Mouse (Mus musculus) kidney, adult 8-10 months (tissue): Measurements from ENCODE around the gene Runx2.
A peak's percentile ranks its signal among the peaks of the same experiment; 100 is the strongest.

Experiments
- DNase-seq, 2 experiments: peaks; one replicate each; pipeline ENCODE4 v3.0.0; 2022

Runx2 gene

DNA sequence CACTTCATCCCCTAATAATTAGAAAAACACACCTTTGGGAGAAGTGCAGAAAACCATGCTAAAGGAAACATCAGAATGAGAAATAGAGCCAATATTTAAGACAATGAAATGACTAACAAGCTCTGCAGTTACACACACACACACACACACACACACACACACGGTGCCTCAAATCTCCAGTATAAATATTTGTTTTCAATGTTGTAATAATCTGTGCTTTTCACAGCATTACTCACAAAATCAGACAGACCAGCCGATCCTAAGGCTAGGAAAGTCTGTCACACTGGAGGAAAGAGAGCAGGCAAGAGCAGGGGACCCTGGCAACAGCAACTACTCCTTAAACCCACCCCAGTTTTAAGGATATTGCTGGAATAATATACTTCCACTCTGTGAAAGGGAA, 196.9 kb downstream of the Runx2 start:
- DNase-seq = no peak

DNA sequence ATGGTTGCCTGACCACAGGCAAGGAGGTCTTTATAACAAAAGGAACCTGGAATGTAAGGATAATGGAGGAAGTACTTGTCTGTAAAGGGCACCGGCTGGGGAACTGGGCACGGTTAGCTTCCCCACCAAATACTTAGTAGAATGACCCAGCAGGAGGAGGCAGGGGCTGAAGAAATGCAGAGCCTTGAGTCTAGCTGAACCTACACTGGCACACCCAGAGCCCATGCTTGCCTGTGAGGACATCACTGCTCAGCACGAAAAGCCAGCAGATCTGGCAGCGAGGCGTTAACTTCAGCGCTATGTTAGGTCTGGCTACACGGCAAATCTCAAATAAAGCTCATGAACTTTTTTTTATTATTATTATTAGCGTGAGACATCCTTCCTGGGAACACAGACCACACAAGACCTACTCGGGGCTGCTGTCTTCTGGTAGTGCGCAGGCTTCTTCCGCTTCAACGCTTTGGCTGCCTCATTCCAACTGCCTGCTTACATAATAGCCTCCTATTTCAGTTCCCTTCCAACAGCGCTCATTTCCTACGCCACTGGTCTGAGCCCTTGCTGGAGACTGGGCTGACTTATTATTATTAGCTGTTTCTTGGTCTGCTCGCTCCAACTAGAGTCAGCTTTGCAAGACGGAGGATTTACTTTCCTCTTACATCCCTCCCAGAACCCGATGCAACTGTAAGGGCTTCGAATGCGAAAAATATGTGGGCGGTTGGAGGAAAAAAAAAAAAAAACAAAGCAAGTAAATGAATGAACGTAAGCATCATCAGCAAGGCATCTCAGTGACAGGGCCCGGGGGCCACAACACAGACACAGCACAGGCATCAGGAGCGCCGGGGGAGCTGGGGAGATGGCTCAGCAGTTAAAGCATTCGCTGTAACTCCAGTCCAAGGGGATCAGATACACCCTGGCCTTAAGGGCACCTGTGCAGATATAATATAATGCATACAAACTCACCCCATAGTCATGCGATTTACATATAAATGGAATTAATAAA, 200.6 kb downstream of the Runx2 start:
- DNase-seq = peak; percentile 34 to 51

DNA sequence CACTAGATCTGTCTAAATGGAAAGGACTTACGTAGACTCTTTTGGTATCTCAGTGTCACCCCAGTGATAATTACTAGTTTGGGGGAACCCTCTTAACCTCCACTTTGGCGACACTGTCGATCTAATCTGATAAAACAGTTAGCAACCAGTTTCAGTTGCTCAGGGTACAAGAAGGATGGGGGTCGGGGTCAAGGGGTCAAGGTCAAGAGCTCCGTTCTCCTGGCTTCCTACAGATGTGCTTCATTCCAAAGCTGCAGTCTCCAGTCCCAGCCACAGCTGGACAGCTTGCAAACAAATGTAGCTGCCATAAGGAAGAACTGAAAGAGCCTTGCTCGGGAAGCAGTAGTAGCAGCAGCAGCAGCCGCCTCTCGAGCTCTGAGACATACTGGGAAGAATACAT, 202.0 kb downstream of the Runx2 start:
- no peak for DNase-seq

DNA sequence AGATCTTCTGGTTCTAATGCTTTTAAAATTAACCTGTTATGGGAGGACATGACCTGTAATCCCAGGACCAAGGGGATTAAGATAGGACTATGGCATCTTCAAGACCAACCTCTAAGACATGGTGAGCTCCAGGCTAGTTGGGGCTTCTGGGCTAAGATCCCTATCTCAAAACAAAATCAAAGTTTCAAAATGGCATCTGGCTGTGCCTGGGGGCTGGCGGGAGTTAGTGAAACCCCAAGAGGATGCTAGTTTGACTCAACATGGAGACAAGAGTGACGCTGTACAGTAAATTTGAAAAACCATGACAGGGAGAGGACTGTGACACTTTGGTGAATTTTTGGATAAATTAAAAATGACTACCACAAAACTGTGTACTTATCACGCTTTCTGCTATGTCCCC, 202.6 kb downstream of the Runx2 start:
- DNase-seq = no peak

DNA sequence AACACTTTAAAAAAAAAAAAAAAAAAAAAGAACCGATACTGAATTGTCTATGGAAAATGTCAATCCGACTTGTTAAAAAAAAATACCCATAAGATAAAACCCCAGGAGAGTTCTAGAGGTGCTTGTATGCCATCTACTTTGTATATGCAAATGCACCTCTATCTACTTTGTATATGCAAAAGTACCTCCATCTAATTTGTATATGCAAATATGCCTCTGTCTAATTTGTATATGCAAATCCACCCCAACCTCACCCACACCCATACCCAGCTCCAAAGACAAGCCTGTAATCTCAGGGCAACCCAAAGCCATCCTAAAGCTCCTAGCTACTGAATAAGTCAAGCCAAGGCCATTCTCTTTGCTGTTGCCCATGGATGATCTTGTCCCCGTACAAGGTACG, 203.1 kb downstream of the Runx2 start:
- no peak for DNase-seq

DNA sequence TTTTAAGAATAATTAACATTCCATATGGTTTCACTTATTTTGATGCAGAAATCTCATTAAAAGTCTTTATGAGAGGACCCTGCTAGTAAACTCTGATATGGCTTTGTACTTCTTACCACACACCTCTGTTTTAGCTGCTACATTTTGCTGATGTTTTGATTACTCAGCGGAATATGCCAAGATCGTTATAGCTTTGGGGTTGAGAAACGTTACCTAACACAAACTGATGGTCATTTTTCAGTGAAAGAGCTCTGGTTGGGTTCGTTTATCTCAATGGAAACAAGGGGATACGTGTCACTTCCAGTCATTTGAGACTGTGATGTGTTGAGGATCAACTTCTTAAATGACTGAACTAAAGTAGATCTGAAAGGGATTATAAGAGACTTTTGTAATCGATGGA, 203.8 kb downstream of the Runx2 start:
- DNase-seq = no peak

DNA sequence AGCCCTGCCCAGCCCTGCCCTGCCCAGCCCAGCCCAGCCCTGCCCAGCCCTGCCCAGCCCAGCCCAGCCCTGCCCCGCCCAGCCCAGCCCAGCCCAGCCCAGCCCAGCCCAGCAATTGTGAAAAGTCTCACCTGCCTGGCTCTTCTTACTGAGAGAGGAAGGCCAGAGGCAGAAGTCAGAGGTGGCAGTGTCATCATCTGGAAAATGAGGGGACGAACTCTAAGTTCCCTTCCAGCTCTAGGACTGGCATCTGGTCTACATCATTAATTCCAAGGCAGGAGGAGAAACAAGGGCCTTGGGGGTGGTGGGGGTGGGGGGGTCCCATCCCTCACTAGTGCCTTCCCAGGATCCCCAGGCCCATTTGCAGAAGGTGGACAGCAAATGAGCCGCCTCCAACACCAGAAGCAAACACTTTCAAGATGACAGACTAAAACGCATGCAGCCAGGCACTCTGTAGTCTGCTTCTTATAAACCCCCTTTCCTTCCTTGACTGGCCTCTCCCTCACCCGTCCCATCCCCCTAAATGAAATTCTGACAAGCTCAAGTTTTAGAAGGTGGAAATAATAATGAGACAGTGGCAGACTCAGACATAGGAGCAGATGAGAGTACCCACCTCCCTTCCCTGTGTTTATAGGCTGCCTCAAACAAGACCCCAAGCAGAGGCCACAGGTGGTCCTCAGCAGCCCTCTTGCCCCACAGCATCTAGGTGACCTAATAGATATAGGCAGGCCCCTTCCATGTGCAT, 204.5 kb downstream of the Runx2 start:
- no peak for DNase-seq

DNA sequence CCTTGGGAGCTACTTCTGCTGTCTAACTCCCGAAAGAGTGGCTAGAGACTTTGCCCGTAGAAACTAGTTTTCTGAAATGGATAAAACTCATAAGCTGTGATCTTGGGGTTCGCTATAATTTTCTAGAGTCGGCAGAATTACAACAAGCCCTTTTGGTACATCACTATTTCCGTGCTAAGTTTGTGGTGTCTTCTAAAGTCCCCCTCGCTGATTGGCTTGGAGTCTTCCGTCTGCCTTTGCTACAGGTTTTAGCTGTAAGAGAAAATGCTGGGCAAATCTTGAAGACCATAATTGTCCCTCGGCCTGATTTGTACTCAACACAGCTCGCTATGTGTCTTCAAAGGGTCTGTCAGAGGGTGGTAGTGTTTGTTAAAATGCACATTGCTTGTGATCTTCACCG, 205.2 kb downstream of the Runx2 start:
- no peak for DNase-seq

DNA sequence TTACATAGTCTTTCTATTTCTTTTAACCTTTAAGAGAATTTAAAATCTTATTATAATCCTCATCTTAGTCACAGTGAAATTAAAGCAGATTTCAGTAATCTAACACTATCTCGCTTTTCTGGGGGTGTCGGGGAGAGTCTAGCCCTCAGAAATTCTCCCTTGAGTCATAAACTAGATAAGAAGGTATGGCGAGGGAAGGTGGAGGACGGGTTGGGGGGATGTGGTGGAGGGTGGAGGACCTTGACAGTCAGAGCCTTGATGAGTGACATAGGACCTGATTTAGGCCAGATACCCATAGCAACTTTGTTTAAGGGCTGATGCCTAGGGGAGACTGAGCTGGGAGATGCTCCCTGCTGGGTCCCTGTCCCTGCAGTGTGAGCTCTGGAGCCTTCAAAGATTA, 205.7 kb downstream of the Runx2 start:
- no peak for DNase-seq

DNA sequence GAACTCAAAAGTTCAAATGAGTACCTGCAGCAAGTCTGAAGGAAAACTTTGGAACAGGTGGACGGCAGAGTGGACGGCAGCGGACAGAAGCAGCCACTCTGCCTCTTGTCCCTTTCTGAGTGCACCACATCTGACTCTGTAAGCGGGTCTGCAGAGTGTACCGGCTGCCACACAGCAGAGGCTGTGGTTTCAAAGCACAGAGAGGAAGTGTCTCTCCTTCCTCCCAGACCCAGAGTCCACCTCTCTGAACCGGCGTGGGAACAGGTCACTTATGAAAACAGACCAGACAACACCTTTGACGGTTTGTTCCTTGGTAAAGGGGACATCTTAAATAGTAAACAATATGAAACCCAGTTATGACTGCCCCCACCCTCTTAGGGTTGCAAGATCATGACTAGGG, 207.2 kb downstream of the Runx2 start:
- no peak for DNase-seq

DNA sequence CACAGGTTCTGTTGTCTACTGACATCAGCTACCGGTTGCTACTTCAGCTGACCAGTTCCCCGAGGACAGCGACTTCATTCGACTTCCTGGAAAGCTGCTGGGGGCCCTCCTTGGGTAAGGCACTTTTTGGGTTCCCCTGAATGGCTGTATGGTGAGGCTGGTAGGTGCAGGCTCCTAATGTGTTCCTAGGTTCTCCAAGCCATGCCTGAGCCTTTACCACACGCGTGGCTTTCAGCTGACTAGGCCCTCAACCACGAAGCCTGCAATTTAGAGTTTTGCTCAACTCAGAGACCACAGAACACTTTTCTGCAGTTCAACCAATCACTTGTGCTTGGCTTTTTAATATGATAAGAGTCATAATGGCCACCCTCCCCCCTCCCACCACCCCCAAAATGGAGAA, 208.4 kb downstream of the Runx2 start:
- DNase-seq = no peak

DNA sequence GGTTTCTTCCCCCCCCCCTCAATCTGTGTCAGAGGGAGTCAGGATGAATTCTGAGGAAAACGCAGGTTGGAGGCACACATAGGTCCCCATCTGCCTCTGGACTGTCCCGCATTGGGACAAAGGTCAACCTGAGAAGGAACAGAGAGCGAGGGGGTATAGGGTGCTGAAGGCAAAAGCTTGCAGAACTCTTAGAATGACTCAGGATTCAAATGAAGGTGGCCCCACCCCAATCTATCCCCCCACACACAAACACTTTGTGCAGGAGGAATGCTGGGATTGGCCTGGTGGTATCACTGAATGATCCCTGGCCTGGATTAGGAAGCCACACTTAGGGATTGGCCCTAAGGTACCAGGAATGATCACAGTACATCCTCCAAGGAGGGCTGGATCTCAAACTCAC, 208.8 kb downstream of the Runx2 start:
- no peak for DNase-seq

DNA sequence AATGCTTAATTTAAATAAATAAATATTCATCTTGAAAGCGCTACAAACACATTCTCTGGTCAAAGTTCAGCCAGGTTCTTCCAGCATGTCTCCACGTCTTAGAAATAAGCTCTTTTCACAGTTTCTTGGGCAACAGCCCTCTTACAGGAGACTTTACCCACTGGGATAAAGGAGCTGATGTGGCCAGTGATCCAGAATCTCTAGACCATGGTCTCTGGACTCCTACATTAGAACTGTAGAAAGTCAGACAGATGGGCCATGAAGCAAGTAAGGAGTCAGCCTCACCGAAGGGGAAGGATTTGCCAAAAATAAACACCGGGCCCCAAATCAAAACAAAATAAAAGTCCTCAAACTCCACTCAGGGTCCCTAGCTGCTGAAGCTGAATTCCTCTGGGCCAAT, 211.4 kb downstream of the Runx2 start:
- DNase-seq = no peak

DNA sequence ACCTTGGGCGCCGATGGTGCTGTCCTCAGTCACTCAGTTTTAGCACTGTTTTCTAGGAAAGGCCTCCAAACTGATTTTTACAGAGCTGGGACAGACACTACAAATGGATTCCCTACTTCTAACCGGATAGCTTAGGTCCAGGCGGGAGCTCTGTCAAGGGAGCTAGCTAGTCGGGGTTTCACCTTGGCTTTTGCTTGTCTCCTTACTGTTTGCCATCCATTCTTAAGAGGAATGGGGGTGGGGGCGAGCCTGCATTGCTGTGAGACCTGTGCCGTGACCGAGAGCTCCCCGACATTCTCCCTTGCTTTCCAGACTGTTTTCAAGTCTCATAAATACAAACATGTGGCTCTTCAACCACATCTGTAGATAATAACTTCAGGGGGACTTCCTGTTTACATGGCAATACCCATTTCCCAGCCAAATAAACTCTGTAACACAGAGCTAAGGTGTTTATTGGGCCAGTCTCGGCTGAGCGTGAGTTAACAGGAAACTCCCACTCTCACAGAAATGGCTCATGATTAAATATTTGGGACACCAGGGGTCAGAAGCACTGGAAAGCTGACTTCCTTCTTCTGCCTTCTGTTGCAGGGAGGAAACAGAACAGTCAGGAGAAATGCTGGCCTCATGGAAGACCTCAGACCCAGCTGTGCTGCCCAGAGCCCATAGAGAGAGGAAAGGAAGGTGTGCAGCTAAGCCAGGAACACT, 213.1 kb downstream of the Runx2 start:
- no peak for DNase-seq

DNA sequence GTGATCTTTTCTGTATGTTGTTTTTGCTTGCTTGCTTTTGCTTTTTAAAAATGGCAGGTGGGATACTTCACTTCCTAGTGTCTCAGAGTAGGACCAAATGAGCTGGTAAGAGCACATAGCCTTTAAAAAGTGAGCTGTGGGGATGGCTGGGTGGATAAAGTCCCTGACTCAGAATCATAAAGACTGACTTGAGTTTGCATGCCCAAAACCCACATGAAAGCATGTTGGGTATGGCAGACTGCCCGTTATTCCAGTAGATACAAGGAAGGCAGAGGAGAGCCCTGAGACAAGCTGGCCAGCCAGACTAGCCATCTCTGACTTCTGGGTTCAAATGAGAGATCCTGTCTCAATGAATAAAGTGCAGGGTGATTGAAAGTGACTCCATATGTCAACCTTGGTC, 214.7 kb downstream of the Runx2 start:
- DNase-seq = no peak

DNA sequence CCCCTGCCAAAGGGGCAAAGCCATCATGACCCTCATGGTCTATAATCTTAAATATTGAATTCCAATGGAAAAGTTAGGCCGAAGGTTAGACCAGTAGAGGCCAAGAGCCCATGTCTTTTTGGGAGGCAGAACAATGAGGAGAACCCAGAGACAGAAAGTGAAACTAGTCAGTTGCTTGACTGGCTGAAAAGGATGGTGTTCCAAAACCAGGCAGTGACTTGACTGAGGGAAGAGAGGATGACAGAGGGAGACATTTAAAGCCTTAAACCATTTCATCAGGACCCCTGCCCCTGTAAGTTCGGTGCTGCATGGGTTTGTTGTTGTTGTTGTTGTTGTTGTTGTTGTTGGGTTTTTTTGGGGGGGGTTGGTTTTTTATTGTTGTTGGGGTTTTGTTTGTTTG, 215.5 kb downstream of the Runx2 start:
- no peak for DNase-seq

DNA sequence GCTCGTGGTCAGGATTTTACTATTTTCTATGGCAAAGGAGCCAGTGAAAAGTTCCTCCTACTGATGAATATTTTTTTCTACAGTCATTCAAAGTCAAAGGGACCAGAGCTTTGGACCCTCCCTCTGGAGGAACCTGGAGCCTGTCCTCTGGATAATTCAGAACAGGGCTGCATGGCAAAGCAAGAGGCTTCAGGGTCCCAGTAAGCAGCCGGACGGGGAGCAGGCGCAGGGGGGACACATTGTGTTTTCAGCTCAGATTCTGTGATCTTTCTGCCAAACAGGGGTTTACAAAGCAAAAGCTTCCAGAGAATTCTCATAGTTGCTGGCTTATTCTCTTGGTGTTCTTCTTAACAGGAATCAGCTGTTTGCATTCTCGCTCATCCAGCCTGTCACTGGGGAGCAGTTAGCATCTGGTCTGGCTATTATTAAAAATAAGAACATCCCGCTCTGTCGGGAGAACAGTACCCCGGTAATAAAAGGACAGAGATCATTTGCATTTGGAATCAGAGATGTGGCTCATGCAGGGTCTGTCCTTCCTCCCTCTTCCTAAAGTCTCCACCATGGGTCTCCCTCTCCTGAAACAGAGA, 216.6 kb downstream of the Runx2 start:
- DNase-seq = peak in 1 of 2 experiments; percentile 22

DNA sequence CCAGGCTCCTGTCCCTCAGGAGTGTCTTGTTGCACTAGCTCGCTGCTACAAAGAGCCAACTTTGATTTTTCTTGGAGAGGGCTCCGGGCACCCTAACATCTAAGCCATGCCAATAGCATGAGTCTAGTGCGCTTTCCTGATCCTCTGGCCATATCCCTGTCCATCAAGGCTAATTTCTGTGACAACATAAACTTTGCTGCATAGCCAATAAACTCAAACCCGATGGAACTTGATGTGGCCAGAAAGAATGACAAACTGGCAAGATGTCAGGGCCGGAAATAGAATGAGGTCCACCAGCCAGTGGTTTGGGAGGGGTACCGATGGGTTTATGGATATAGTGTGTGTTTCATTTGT, 221.9 kb downstream of the Runx2 start:
- no peak for DNase-seq

DNA sequence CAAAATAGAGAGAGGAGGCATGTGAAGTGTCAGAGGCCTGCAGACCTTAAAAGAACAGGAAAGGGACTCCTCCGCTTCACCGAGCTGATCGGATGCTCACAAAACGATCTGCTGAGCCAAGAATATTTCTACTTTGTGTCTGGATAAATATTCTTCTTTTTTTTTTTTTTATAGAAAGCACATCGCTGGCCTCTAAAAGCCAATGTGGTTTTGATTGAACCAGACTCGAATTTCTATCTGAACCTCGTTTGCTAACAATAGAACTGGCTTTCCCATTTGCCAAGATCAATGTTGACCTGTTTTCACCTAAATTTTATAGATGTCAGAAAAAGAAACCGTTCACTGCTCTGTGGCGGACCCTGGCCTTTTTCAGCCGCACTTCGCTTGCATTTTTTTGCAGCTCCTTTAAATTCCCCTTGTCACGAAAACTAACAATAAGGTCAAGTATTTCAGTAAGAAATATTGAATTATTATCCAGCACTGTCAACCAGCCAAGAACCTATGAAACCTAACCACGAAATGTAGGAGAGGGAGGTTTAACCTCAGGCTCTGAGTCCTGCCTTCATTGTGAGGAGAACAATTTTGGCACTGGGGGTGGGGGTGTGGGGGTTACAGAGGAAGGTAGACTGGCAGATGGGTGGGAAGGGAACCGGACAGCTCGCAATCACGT, 222.4 kb downstream of the Runx2 start:
- DNase-seq = no peak

DNA sequence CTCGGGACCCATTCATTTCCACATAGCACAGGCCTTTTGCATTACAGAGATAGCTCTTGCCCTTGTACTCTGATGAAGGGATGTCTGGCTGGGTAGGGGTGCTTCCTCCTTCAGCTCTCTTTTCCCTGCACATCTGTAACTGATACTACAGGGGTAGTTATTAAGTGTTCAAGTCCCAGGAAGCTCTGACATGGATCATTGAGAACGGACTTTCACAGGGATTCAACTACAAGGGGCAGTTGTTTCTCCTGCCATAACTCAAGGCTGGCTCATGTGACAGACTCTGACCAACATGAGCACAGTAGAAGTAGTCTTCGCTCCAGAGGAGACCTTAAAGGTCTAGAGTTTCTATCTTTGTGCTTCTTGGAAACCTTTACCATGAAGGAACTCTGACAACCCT, 226.1 kb downstream of the Runx2 start:
- no peak for DNase-seq

DNA sequence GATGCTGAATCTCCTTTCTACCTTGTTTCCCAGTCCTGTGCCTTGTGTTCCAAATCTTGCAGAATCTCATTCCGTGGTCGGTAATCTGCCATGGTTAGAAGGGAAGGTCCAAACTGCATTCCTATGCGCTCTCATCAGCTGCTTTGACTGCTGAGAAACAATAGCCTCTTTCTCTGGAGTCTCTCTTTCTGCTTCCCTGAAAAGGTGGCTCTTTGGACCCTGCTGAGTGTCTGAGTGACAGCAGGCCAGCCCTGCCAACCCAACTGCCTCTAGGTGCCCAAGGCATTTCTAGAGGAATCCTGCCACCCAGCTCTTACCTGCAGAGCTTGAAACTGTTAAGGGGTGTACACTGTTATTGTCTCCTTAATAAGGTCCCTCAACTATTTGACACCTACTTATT, 226.6 kb downstream of the Runx2 start:
- DNase-seq = no peak

DNA sequence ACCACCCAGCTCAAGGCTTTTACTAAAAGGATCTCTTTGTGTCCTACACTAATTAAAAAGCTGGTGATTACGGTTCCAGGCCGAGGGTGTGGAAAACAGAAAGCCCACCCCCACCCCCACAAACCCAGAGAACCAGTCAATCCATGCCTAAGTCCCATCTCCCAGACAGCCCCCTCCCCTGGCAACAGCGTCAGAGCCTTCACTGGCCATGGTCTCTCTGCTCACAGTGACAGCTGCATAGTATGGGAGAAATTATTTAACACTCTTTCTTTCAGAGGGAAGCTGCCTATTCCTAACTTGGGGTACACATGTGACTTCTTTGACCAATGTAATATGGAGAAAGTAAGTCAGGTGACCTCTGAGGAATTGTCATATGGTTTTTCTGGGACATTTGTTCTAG, 228.4 kb downstream of the Runx2 start:
- DNase-seq = no peak

DNA sequence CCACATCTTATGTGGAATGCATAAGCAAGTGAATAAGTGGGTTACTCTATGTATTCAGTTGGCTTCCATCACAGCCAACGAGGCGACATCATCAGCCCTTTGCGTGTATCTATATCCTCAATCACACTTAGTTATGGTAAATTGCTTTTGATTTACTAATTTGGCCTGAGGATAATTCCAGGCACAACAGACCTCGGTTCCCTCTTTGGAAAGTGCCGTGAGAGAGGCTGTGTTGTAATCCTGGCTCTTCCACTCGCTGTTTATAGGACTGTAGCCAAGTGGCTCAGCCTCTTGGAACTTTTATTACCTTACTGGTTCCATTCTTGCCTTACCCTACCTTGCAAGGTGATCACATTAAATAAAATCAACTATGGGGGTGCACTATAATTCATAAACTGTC, 229.8 kb downstream of the Runx2 start:
- DNase-seq = no peak
